Mouse (Mus musculus) gastrocnemius, postnatal 36 days (tissue): ENCODE results near the gene Atg4d. TPM values are rescaled to one million over a fixed set of nuclear protein-coding genes. Genes with fewer than 3 reads are reported as not detected.
A peak's percentile ranks its signal among the peaks of the same experiment; 100 is the strongest.
"Not testable (repeated sequence)": the region's sequence is repeated elsewhere in the genome, so short reads cannot be mapped to it uniquely, and the experiment has no call there.

Experiments used
- DNase-seq, 2 experiments: peaks; one replicate each; pipeline ENCODE4 v3.0.0; 2022
- intact Hi-C: fragments of 180-260 bp; cut with DNase I; formaldehyde crosslinking; loops from one replicate; pipeline ENCODE4 v1.15.1; 2025
- total RNA-seq, 2 experiments: library from RNA; stranded (reverse); gene quantifications; 2 replicates each; pipeline ENCODE4 v1.2.3; 2021

The Atg4d gene
- total RNA-seq, 2 experiments from 2014 or later: 62.0 to 65.7 TPM

DNA sequence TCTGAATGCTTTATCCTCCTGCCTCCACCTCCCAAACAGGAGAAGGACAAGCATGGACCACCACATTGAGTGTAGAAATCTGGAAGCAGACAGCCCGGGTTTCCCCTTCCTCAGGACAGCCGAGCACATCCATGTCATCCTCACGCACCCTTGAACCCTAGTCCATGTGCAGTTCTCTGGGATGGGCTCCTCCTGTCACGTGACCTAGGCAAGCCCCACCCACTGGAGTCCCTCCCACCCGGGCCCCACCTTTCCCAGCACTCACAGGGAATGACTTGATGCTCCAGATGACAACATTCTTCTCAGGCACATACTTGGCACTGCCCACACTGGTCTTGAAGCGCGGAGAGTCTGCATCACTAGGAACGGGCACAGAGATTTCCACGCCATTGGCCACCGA is 33.9 kb downstream of the Atg4d start:
- intact Hi-C loops: no loop called here
- DNase-seq: no peak

DNA sequence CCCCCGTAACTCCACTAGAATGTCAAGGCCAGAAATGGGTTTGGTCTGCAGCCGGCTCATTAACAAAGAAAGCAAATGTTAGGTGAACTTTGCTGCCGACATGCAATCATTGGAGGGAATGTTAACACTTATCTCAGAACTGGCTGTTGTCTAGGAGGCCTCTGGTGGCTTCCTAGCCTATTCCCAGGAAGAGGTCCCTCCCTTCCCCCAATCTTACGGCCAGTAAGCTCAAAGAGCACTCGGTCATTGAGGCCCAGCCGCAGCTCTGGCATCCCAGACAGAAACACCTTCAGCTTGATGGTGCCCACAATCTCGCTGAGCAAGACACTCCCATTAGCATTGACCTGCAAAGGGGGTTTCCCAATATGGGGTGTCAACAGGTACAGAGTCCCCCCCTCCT is 40.0 kb downstream of the Atg4d start:
- no peak for DNase-seq
- intact Hi-C loops: loop anchor here (10.0 kb wide), 1 partner anchor 170 kb away; no protein-coding TSS in a partner anchor

DNA sequence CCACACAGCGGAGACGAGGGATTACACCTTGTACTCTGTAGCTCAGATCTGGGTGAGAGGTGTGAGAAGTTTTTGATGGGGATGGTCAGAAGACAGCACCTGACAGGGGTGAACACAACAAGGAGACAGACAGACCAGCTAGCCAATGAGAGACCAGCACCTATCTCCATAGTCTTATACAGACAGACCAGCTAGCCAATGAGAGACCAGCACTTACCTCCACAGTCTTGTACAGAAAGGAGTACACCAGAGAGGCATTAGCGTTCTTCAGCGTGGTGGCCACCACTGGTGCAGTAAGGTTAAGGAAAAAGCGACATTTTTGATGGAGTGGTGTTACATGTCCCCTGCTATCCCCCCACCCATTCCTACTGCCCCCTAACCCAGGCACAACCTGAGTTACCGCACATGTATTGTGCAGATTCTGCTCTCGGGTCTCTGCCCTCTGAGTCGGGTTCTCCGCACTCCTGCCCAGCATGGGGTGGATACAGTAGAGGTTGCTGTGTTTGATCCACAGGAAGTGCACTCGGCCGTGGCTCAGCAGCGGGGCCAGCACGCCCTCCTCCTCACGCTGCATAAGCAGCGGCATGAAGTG is 44.2 kb downstream of the Atg4d start:
- intact Hi-C loops: loop anchor here (10.0 kb wide), 1 partner anchor 166 kb away; no protein-coding TSS in a partner anchor
- no peak for DNase-seq

DNA sequence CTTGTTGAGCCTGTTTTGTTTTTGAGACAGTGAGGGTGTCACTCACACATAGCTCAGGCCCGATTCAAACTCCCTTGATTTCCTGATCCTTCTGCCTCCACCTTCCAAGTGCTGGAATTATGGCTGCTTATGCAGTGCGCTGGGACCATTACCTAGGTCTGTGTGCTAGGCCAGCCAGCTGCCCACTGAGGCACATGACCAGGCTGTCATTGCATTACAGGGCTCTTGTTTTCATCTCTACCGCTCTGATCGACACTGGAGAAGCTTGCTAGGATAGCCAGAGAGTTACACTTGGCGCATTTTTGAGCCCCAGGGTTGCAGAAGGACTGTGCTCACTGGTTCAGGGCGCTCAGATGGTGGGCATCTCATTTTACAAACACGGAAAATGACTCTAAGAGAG is 46.6 kb downstream of the Atg4d start:
- intact Hi-C loops: loop anchor here (1.0 kb wide), 1 partner anchor 47 kb away; no protein-coding TSS in a partner anchor
- no peak for DNase-seq

DNA sequence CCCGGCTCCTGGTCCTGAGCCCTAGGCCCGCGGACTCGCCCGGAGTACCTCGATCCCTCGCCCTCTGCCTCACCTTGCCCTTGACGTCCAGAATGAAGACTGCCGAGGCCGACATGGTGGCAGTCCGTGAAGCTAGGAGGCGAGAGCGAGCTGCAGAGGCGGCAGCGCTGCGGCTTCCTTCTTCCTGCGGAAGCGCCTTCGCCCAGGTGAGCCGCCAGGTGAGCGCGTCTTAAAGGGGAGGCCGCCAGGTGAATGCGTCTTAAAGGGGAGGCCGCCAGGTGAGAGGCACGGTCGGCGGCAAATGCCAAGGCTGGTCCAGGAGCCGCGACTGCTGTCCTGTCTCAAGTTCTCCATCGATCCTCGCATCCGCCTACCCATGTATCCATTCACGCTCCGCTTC is 47.0 kb downstream of the Atg4d start, which contains the start of gene Ap1m2:
Gene Ap1m2 (minus strand): TSS at position 204 of the 400 bp plus-strand sequence.
- DNase-seq: no peak
- intact Hi-C loops: no loop called here

DNA sequence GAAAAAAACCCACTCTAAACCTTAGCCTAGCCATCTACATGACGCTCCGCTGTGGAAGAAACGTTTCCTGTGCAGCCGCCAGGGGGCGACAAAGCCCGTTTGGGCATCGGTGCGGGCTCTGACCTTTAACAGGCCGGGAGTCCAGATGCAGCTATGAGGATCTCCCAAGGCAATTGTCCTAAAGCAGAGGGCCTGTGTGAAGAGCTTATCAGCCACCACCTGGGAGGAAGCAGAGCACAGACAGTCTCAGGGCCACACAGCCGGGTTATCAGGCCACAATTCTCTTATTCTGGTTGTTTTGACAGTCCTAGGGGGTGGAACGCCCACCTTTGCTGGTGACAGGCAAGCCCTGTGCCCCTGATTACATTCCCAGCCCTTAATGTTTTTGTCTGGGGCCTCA is 48.3 kb downstream of the Atg4d start:
- intact Hi-C loops: no loop called here

DNA sequence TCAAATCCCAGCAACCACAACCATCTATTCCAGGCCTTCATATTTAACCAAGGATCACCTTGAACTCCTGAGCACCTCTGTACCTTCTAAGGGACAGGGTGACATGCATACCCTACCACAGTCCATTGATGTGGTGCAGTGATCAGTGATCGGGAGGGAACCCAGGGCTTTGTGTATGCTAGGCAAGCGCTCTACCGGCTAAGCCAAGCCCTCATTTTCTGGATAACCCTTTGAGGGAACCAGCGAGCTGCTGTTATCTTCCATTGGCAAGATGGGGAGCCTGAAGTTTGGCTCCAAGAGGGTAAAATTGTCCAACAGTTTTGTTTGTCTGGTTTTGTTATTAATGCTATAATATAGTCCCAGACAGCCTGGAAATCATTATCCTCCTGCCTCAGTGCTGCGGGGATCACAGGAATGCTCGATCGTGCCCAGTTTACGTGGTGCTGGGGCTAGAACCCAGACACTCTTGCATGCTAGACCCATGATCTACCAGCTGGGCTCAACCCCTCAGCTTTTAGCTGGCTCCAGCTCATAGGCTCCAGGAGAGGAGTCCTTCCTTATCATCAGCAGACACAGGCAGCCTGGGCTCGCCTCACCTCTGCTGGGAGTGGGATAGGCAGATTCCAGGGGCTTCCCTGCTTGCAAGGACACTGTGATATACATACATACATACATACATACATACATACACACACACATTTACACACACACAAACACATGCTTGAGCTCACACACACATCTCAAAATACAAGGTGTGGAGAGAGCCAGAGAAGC is 49.5 kb downstream of the Atg4d start:
- intact Hi-C loops: loop anchor here (2.0 kb wide), 2 partner anchors 40 to 96 kb away; partner anchors contain the start of gene Qtrt1
- no peak for DNase-seq

More for the DNA sequence above, 48.3 kb downstream of the Atg4d start:
- peak; percentile 88 for DNase-seq

DNA sequence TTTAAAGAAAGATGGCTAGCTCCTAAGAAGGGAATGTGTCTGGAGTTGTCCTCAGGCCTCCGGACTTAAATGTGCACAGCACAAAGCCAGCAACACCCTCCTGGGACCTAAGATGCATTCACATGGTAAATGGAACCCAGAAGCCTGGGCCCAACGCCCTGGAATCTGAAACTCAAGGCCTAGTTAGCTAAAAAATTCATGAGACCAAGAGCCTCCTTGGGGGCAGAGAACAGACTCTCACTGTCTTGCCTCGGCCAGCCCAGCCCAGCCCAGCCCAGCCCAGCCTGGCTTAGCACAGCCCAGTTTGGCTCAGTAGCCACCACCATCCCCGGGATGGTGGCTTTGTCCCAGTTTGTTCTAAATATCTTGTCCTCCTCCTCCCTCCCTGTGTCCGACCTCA is 50.3 kb downstream of the Atg4d start:
- intact Hi-C loops: loop anchor here (2.0 kb wide), 2 partner anchors 39 to 95 kb away; partner anchors contain the start of gene Qtrt1
- DNase-seq: no peak

DNA sequence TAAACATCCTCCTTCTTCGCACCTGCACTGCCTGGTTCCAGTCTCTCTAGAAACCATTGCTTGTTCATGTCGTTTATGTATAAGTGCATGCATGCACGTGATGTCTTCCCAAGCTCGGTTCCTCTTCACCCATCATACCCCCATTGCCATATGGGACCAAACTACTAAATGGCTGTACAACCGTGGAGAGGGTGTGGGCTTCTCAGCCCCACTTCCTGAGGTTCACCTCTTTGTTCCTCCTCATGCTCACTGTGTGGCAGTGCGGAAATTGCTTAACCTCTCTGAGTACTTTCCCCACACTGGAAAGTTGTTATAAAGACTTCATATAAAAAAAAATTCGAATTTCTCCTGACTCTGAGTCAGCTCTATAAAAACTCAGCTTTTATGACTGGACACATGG is 51.6 kb downstream of the Atg4d start:
- no peak for DNase-seq
- intact Hi-C loops: no loop called here

DNA sequence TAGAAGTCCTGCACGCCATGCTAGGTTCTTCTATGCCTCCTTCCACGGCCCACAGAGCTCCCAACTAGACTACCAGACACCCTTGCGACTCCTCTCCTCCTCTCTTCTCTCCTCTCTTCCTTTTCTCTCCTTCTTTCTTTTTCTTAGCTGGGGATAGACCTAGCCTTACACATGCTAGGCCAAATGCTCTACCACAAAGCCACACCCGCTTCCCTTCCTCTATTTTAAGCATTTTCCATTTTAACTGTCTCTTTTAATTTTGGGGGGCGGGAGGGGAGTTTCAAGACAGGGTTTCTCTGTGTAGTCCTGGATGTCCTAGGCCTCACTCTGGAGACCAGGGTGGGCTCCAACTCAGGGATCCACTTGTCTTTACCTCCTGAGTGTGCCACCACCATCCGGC is 53.7 kb downstream of the Atg4d start:
- DNase-seq: no peak
- intact Hi-C loops: no loop called here

DNA sequence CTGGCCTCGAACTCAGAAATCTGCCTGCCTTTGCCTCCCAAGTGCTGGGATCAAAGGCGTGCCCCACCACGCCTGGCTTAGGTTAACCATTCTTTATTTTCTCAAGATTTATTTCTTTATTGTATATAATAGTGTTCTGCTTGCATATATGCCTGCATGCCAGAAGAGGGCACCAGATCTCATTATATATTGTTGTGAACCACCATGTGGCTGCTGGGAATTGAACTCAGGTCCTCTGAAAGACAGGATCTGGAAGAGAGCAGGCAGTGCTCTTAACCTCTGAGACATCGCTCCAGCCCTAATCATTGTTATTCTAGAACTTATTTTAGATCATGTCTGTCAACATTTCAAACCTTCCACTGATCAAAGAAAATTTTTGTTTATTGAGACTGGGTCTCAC is 54.4 kb downstream of the Atg4d start:
- intact Hi-C loops: no loop called here
- DNase-seq: no peak

DNA sequence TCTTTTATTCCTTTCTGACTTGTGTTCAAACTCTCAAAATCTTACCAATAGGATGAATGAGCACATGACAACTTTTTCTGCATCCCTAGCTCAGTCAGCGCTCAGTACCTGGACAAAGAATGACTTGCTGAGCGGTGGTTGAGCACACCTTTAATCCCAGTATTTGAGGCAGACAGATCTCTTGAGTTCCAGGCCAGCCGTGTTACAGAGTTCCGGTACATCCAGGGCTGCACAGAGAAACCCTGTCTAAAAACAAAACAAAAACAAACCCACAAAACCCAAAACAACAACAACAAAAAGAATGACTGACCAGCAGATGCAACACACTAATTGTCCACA is 55.2 kb downstream of the Atg4d start:
- DNase-seq: no peak
- intact Hi-C loops: no loop called here

DNA sequence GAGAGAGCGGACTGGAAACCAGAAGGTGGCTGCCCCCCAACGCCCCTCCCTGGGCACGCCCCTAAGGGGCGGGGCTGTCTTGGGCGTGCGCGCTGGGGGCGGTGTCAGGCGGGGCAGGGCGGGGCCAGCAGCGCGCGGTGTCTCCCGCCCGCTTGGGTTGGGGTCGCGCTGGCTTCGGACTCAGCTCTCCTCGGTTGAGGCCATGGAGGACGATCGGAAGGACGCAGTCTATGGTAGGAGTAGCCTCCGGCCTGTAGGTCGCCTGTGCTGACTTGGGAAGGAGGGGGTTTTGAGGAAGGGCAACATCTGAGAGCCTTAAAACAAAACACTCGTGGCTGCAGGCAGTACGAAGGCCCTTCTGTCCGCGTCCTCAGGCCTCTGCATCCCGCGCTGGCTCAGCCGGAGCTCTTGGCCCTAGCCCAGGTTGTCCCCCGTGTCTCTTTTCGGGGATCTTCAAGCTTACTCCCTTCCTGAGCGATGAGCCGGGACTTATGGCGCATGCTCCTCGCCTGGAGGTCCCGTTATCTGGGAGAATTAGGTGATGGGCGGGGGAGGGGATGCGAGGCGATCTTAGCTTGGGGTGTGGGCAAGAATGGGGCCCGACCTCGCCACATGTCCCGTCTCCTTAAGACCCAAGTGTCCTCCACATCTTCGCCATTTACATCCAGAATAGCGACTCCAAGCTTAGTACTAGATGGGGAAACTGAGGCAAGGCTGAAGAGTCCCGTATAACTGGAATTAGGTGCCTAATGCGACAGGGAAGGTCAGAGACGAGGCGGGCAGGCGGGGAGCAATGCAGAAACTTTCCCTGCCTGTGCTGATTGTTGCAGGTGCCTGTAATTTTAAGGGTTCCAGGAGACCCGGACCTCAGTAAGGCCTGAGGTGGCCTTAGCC is 55.8 kb downstream of the Atg4d start, which contains the start of gene Slc44a2:
Gene Slc44a2 (plus strand): TSS at position 80 of the 894 bp plus-strand sequence.
- DNase-seq: peak; percentile 82 to 83
- intact Hi-C loops: no loop called here

DNA sequence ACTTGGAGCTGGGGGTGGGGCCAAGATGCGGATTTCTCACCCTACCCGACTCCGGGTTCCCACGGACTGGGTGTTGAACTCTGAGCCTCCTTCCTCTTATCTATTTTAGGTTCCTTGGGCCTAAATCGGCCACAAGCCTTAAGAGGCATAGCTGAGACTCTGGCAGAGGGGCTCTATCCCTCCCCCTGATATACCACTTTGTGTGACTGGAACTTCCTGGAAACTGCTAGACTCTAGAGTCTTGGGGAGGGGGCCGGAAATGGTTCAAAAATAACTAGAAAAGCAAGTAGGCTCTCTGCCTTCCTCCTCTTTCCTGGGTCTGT is 56.4 kb downstream of the Atg4d start:
- intact Hi-C loops: no loop called here
- DNase-seq: no peak

DNA sequence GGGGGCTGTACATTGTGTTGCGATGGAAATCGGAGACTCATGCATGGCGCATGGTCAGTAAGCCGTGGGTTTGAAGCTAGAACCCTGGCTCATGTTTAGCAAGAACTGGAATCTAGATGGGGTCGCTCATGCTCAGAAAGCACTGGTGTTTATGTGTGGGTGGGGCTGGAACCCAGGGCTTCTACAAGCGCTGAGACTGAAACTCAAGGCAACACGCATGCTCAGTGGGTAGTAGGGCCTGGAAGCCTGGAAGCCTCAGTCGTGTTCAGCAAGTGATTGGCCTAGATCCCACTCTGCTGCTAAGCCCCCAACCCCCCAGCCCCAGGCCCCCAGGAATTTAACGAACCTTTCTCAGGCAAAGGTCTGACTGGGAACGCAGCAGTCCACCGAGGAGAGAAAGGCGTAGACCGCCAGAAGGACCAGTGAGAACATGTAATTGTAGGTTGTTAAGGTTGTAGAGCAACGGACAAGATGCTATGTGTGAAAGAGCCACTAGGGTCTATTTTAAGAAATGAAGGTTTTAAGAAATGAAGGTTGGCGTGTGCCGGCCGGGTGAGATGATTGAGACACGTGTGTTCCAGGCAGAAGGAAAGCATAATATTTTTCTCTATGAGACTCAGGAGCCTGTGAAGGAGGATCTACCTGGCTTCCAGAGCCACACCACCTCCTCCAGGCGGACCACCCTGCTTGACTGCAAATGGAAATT is 57.3 kb downstream of the Atg4d start:
- DNase-seq: no peak
- intact Hi-C loops: no loop called here

DNA sequence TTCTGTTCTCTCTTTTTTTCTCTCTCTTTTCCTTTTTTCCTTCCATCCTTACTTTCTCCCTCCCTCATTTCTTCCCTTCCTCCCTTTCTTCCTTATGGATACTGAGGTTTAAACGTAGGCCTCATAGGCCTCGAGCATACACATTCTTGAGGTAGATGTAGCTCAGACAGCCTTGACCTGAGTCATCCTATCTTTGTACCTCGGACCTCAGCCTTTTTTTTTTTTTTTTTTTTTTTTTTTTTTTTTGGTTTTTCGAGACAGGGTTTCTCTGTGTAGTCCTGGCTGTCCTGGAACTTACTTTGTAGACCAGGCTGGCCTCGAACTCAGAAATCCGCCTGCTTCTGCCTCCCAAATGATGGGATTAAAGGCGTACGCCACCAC is 57.8 kb downstream of the Atg4d start:
- DNase-seq, intact Hi-C loops: not testable (repeated sequence)

DNA sequence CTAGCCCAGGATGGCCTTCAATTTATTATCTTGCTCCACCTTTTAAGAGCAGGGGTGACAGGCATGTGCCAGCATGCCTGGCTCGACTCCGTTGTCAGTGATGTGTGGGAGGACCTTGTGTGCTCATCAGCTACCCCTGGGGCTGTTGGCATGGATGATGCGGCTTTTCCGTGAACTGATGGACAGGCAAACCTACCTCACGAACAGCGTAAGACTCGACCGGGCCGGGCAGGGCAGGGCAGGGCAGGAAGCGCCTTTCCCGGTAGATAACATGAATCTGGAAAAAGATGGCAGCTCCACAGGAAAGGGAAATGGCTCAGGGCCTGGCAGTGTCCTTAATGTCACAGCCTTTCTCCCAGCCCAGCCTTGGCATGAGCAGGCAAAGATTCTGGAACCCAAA is 59.2 kb downstream of the Atg4d start:
- no peak for DNase-seq
- intact Hi-C loops: no loop called here
